Mouse (Mus musculus) kidney, embryonic 15.5 days (tissue): ENCODE data around the gene Gramd1b. TPM values are rescaled to one million over a fixed set of nuclear protein-coding genes. Genes with fewer than 3 reads are reported as not detected.
A peak's percentile ranks its signal among the peaks of the same experiment; 100 is the strongest.

Source experiments
- ATAC-seq: fragments of 200-750 bp; cut with Nextera tagmentation; replicated peaks from 2 replicates; pipeline ENCODE4 v1.8.0; 2017; ENCODE audit warnings: moderate TSS enrichment; ENCODE audit not compliant: low FRiP score
- H3K27ac ChIP-seq: fragments of 300-500 bp; sonication (generic); 2 replicates; pipeline ENCODE4 v1.5.1; 2015; ENCODE audit warnings: mild to moderate bottlenecking, inconsistent platforms
- H3K27me3 ChIP-seq: fragments of 300-500 bp; sonication (generic); 2 replicates; pipeline ENCODE4 v1.6.1; 2015; ENCODE audit warnings: inconsistent platforms
- H3K36me3 ChIP-seq: fragments of 300-500 bp; sonication (generic); 2 replicates; pipeline ENCODE4 v1.6.1; 2015; ENCODE audit warnings: inconsistent platforms
- H3K4me1 ChIP-seq: fragments of 300-500 bp; sonication (generic); 2 replicates; pipeline ENCODE4 v1.6.1; 2015; ENCODE audit warnings: inconsistent platforms
- H3K4me2 ChIP-seq: fragments of 300-500 bp; sonication (generic); 2 replicates; pipeline ENCODE4 v1.6.1; 2015; ENCODE audit warnings: moderate library complexity, mild to moderate bottlenecking, inconsistent platforms
- H3K4me3 ChIP-seq: fragments of 300-500 bp; sonication (generic); replicated peaks from 2 replicates; pipeline ENCODE4 v1.5.1; 2015; ENCODE audit warnings: mild to moderate bottlenecking, inconsistent platforms
- H3K9ac ChIP-seq: fragments of 300-500 bp; sonication (generic); 2 replicates; pipeline ENCODE4 v1.6.1; 2015; ENCODE audit warnings: mild to moderate bottlenecking, inconsistent platforms
- H3K9me3 ChIP-seq: fragments of 300-500 bp; sonication (generic); replicated peaks from 2 replicates; pipeline ENCODE4 v1.6.1; 2016; ENCODE audit warnings: inconsistent platforms
- WGBS: fragments of 180-500 bp; shearing (Covaris S2); methylation state at CpG from one replicate; pipeline ENCODE4 v1.1.7; 2015; ENCODE audit warnings: mixed read lengths; 5-methylcytosine and 5-hydroxymethylcytosine counted together
- polyA plus RNA-seq: library from polyadenylated mRNA; unstranded; fragments of >200 nt; fragmentation: Nextera tagmentation; extraction: Ambion mirVana; gene quantifications from 2 replicates; pipeline ENCODE4 v1.2.1, GENCODE M21; 2015

Gramd1b gene
- polyA plus RNA-seq, 1 experiment from 2014 or later: 10.2 TPM

DNA sequence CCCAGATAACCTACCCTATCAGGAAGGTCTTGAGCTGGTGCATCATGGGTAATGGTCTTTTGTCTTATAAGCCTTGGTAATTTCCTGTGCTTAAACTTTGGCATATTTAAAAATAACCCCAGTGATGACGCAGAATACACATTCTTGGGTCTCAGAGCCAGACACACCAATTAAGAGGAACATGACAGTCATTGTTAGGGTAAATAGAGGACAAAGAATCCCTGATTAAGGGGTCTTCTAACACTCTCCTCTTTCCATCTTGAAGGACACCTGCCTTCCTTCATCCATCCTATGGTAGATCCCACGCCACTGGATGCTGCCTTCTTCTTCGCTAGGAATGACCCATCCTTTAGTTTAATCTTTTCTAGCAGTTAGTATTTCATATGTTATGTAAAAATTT lies 208.8 kb downstream of the Gramd1b start:
- Histone ChIP-seq H3K27me3 (no peaks in the 10 kb centered on the region), H3K4me1 (peaks cover 75% of the 10 kb centered on the region), H3K4me2 (no peak overlapping the region), H3K4me3 (no peak overlapping the region), H3K36me3 (0 out of 2 replicates have a peak, but pooled peaks cover under 1% of the 10 kb centered on the region), H3K9me3 (no peaks in the 10 kb centered on the region), H3K9ac (no peak overlapping the region), H3K27ac (0 out of 2 replicates have a peak overlapping the region, but pooled peaks have one; percentile 85)
- no peak for ATAC-seq
- 95% methylated on average over 3 of the region's 3 CpGs for WGBS

DNA sequence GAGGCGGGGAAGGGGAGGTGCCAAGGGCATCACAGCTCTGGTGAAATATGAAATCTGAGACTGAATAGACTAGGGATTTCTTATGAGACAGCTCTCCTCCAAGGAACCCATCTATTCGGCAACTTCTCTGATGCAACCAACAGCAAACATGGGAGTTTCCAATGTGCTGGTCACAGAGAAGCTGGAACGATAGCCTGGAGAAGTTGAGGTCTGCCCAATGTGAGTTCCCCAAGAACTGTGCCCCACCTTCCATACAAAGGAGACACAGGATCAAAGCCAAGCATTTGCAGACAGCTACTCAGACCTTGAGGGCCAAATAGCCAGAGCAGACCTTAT lies 209.5 kb downstream of the Gramd1b start:
- Histone ChIP-seq H3K4me2 (no peak overlapping the region), H3K27me3 (no peaks in the 10 kb centered on the region), H3K9ac (no peak overlapping the region), H3K4me3 (no peak overlapping the region), H3K27ac (peak overlapping the region; percentile 85; the same call in 1 of the 2 replicates), H3K9me3 (no peaks in the 10 kb centered on the region), H3K4me1 (peaks cover 72% of the 10 kb centered on the region), H3K36me3 (peaks cover 8% of the 10 kb centered on the region)
- ATAC-seq: no peak
- WGBS: 53% methylated on average over 3 of the region's 3 CpGs

DNA sequence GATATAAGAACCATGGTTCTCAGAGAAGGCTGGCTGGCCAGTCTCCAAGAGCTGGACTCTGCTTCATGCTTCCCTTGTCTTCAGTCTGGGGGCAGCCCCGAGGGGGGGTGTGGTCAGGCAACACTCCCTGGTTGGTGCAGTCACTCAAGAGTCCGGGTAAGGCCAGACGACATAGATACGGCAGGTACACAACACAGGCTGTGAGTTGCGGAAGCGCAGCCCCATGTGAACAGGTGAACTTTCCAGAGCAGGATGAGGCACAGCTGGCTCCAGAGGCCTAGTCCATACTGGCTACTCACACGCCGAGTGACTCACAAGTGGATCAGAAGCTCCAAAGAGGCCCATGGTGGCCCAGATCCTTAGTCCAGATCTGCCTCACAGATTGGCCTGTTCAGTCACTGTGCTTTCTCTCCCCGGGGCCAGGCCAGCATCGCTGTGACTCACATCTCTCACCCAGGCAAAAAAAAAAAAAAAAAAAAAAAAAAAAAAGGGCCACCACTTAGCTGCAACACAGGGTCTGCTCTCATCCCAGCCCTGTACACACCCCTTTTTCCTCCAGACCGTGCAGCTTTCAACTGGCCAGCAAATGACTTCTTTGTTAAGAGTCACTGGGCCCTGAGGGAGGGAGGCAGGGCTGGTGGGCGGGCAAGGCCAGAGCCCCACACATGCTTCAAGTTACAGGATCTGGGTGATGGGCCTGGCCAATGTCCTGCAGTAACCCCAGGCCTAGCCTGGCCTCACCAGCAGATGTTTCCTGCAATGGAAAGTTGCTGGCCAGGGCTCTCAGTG lies 210.1 kb downstream of the Gramd1b start:
- Histone ChIP-seq H3K4me3 (no peak overlapping the region), H3K9ac (no peak overlapping the region), H3K36me3 (peaks cover 13% of the 10 kb centered on the region), H3K27ac (peak overlapping the region; percentile 85), H3K4me2 (0 out of 2 replicates have a peak overlapping the region, but pooled peaks have one; percentile 15), H3K9me3 (no peaks in the 10 kb centered on the region), H3K4me1 (peaks cover 66% of the 10 kb centered on the region), H3K27me3 (no peaks in the 10 kb centered on the region)
- WGBS: 50% methylated on average over 12 of the region's 12 CpGs
- ATAC-seq: peak; percentile 87

DNA sequence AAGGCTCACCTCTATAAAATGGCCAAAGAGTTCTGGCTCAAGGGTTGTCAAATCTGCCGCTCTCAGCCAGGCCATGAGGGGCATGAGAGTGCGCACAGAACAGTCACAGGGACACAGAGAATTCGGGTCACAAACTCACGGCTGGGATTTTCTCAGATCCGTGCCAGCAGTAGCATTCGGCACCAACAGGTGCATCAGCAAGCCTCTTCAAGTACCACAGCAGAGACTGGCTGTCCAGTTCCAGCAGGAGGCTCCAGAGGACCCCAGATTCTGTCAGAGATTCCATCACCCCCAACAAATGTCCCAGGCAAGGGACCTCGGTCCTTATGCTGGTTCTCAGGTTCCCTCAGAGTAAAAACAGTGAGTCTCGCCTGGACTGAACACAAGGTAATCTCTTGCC lies 210.8 kb downstream of the Gramd1b start:
- Histone ChIP-seq H3K9ac (no peak overlapping the region), H3K4me2 (0 out of 2 replicates have a peak overlapping the region, but pooled peaks have one; percentile 15), H3K27ac (peak overlapping the region; percentile 85), H3K36me3 (peaks cover 16% of the 10 kb centered on the region), H3K9me3 (no peaks in the 10 kb centered on the region), H3K27me3 (no peaks in the 10 kb centered on the region), H3K4me1 (peaks cover 60% of the 10 kb centered on the region), H3K4me3 (no peak overlapping the region)
- no peak for ATAC-seq
- WGBS: 82% methylated on average over 8 of the region's 8 CpGs

DNA sequence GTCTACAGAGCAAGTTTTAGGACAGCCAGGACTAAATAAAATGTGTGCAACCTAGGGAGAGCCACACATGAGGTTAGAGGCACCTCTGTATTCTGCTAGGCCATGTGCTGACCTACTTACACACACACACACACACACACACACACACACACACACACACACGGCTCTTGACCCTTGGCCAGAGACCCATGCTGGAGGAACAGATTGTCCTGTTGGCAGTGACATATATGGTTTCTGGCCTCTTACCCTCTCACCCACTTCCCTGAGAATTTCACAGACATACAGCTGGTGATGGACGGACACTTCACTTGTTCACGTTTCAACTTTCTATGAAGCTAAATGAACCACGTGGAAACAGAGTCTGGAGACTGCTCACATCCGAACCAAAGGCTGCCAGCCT lies 212.4 kb downstream of the Gramd1b start:
- WGBS: 79% methylated on average over 5 of the region's 5 CpGs

DNA sequence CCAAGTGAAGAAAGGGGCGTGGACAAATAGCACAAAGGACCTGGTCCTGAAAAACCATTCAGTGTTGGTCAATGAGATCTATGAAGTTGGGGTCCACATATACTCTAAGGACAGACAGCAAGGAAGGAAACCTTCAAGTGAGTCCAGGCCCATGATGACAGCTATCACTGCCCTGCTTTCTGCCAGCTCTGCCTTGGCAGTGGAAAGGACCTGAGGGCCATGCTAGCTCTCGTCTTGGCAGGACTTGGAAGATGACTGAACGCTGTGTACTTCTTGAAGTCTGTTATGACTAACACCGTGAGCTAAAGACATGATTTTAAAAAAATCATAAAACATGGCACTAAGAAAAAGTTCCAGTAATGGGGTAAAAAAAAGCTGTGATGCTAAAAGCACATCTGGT lies 213.4 kb downstream of the Gramd1b start:
- WGBS: 93% methylated on average over 4 of the region's 4 CpGs
- H3K36me3 ChIP-seq: peaks cover 36% of the 10 kb centered on the region
- H3K27ac ChIP-seq: no peak overlapping the region
- peaks cover 33% of the 10 kb centered on the region for H3K4me1 ChIP-seq
- no peak overlapping the region for H3K4me2 ChIP-seq
- H3K9ac ChIP-seq: no peak overlapping the region
- no peak for ATAC-seq
- H3K9me3 ChIP-seq: no peaks in the 10 kb centered on the region
- no peaks in the 10 kb centered on the region for H3K27me3 ChIP-seq
- no peak overlapping the region for H3K4me3 ChIP-seq

More for the DNA sequence above, 212.4 kb downstream of the Gramd1b start:
- H3K27me3 ChIP-seq: no peaks in the 10 kb centered on the region
- H3K4me2 ChIP-seq: no peak overlapping the region
- no peak overlapping the region for H3K4me3 ChIP-seq
- H3K27ac ChIP-seq: no peak overlapping the region
- no peak for ATAC-seq
- H3K36me3 ChIP-seq: peaks cover 31% of the 10 kb centered on the region
- peaks cover 43% of the 10 kb centered on the region for H3K4me1 ChIP-seq
- no peak overlapping the region for H3K9ac ChIP-seq
- H3K9me3 ChIP-seq: no peaks in the 10 kb centered on the region

DNA sequence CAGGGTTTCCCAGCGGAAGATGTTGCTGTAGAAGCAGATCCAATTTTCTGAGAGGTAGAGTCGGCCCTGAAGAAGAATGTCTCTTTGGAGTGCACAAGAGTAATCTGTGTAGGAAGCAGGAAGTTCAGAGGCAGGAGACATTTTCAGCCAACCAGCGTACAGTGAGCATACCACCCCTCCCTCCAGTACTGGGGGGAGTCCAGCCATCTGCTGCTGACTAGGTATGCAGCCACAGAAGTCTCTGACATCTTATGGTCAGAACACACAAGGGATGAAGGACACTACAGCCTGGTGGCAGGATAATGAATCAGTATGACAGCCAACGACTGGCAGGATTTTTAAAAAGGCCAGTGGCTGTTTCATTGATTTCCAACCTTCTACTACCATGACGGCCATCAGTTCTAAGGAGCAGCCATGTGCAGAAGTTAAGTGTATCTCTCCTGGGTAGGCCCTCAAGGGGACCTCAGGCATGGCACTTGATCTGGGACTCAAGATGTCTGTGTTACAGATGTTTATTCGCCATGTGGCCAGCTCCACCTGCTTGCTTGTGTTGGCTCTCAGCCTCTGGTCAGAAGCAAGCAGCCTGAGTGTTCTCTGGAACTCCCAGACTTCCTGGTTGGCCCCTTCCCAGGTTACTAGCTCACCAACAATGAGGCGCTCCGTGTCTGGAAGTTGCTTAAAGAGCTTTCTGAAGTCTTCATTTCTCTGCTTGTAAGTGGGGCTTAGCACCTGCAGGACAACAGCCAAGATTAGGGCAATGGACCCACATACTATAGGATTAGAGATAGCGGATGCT lies 214.1 kb downstream of the Gramd1b start:
- ATAC-seq: no peak
- no peak overlapping the region for H3K9ac ChIP-seq
- no peak overlapping the region for H3K4me2 ChIP-seq
- no peak overlapping the region for H3K4me3 ChIP-seq
- H3K27ac ChIP-seq: no peak overlapping the region
- peaks cover 27% of the 10 kb centered on the region for H3K4me1 ChIP-seq
- no peaks in the 10 kb centered on the region for H3K9me3 ChIP-seq
- H3K36me3 ChIP-seq: peaks cover 42% of the 10 kb centered on the region
- 87% methylated on average over 9 of the region's 9 CpGs for WGBS
- H3K27me3 ChIP-seq: no peaks in the 10 kb centered on the region

DNA sequence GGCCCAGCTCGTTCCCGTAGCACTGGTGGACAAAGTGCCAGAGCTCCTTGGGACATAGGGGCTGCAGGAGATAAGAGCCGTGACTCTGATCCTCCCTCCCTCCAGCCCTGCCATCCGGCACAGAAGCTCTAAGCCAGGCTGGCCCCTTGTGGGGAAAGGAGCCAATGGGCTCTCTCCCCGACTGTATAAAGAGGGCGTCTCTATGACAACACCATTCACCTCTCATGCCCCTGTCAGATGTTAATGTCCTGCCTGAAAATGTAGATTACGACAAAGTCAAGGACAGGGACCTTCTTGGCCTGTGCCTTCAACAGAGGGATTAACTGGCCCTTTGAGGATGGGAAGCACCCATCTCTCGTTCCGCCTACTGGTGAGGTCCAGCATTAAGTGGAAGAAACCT lies 219.4 kb downstream of the Gramd1b start:
- ATAC-seq: no peak; the same call in 1 of the 2 replicates

DNA sequence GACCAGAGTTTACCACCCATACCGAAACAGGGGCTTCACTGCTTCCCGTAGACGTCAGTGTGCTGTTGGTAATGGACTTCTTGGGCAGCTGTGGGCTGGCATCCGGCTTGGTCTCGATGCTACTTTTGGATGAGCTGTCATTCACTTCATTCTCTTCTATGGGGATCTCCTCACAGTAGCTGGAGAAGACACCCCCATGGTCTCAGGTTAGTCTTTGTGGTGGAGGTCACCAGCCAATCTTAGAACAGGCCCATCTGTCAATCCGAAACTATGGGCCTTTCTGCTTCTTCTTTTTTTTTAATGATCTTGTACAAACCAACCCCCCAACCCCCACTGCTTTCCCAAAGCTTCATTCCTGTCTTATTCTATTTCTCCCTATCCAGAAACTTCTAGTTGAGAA lies 221.3 kb downstream of the Gramd1b start:
- no peaks in the 10 kb centered on the region for H3K9me3 ChIP-seq
- no peak overlapping the region for H3K27ac ChIP-seq
- ATAC-seq: no peak
- WGBS: 93% methylated on average over 6 of the region's 6 CpGs
- H3K4me3 ChIP-seq: no peak overlapping the region
- H3K4me1 ChIP-seq: no peaks in the 10 kb centered on the region
- H3K27me3 ChIP-seq: no peaks in the 10 kb centered on the region
- no peak overlapping the region for H3K4me2 ChIP-seq
- H3K36me3 ChIP-seq: peaks cover 78% of the 10 kb centered on the region
- H3K9ac ChIP-seq: no peak overlapping the region

More for the DNA sequence above, 219.4 kb downstream of the Gramd1b start:
- Histone ChIP-seq H3K27ac (no peak overlapping the region), H3K4me1 (no peaks in the 10 kb centered on the region), H3K9me3 (no peaks in the 10 kb centered on the region), H3K36me3 (peaks cover 76% of the 10 kb centered on the region), H3K4me3 (no peak overlapping the region), H3K9ac (no peak overlapping the region), H3K4me2 (no peak overlapping the region), H3K27me3 (no peaks in the 10 kb centered on the region)
- 70% methylated on average over 9 of the region's 9 CpGs for WGBS

DNA sequence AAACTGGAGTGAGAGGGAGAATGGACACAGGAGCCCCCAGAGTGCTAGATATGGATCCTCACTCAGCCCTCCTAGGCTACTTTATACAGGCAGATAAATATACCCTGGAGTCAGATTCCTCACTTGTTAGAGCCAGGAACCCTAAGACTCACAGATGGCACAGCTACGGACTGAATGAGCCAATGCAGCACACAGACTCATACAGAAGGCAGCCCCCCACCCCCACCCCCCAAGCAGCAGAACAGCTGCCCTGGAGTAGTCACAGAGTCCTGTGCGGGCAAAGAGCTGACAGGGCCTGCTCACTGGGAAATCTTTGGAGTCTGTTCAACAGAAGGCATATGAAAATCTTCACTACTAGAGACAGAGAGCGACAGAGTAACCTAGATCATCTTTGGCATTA lies 223.9 kb downstream of the Gramd1b start:
- H3K4me1 ChIP-seq: no peaks in the 10 kb centered on the region
- no peaks in the 10 kb centered on the region for H3K9me3 ChIP-seq
- no peak overlapping the region for H3K9ac ChIP-seq
- H3K27ac ChIP-seq: no peak overlapping the region
- H3K27me3 ChIP-seq: no peaks in the 10 kb centered on the region
- no peak for ATAC-seq
- no peak overlapping the region for H3K4me3 ChIP-seq
- H3K4me2 ChIP-seq: no peak overlapping the region
- WGBS: 89% methylated on average over 3 of the region's 3 CpGs
- peaks cover 84% of the 10 kb centered on the region for H3K36me3 ChIP-seq

DNA sequence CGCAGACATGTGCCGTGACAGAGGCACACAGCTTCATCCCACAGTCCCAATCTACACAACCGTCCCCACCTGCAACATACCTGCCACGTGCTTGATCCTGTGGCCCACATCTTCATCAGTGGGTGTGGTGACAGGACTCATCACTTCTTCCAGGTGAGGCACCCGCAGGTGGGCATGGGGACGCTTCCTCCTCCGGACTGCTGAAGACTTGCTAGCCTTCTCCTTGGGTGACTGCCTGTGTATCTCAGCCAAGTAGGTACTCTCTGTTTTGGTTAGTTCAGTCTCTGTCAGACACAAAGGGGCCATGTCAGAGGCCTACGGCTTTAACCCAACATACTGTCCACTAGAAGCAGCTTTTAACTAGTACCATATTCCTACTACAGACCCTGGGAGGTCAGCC lies 226.9 kb downstream of the Gramd1b start:
- Histone ChIP-seq H3K27me3 (no peaks in the 10 kb centered on the region), H3K36me3 (peaks cover 78% of the 10 kb centered on the region), H3K4me1 (peaks cover 4% of the 10 kb centered on the region; the same call in 1 of the 2 replicates), H3K4me3 (no peak overlapping the region), H3K9ac (no peak overlapping the region), H3K27ac (no peak overlapping the region), H3K9me3 (no peaks in the 10 kb centered on the region), H3K4me2 (no peak overlapping the region)
- no peak for ATAC-seq
- 97% methylated on average over 8 of the region's 8 CpGs for WGBS

DNA sequence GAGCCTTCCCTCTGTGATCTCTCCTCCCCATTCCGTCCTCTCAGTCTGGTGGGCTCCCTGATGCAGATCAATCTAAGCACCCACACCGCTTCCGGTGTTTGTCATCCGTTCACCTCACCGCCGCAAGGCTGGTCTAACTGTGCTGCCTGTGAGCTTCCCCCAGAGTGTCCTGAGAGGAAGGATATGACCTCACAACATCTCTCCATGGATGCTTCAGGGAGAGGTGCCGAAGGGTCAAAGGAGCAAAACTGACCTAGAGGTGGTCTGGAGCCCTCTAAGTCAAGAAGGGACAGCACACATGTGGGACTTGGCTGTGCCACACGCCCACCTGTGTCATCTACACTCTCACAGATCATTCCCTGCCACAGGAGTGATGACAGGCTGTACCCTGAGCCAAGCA lies 228.8 kb downstream of the Gramd1b start:
- peaks cover 4% of the 10 kb centered on the region; the same call in 1 of the 2 replicates for H3K4me1 ChIP-seq
- H3K9me3 ChIP-seq: no peaks in the 10 kb centered on the region
- no peak overlapping the region for H3K27ac ChIP-seq
- no peaks in the 10 kb centered on the region for H3K27me3 ChIP-seq
- H3K9ac ChIP-seq: no peak overlapping the region
- ATAC-seq: no peak
- no peak overlapping the region for H3K4me2 ChIP-seq
- H3K4me3 ChIP-seq: no peak overlapping the region
- WGBS: 87% methylated on average over 8 of the region's 8 CpGs
- H3K36me3 ChIP-seq: peaks cover 82% of the 10 kb centered on the region
